Mouse (Mus musculus) limb, embryonic 11.5 days (tissue): ENCODE measurements around the gene Anapc11. TPM values are rescaled to one million over a fixed set of nuclear protein-coding genes. Genes with fewer than 3 reads are reported as not detected.
"Not testable (repeated sequence)": the region's sequence is repeated elsewhere in the genome, so short reads cannot be mapped to it uniquely, and the experiment has no call there.

Experiments used
- ATAC-seq: fragments of 200-750 bp; cut with Nextera tagmentation; 2 replicates; pipeline ENCODE4 v1.8.0; 2017; ENCODE audit warnings: low read depth; ENCODE audit not compliant: insufficient number of reproducible peaks, low FRiP score, low TSS enrichment
- DNase-seq: peaks from one replicate; pipeline ENCODE4 v3.0.0-alpha.2; 2015; ENCODE audit warnings: low spot score
- H3K27ac ChIP-seq: fragments of 300-500 bp; sonication (generic); replicated peaks from 2 replicates; pipeline ENCODE4 v1.5.1; 2014; ENCODE audit warnings: low read depth, mild to moderate bottlenecking, low read length
- H3K27me3 ChIP-seq: fragments of 300-500 bp; sonication (generic); 2 replicates; pipeline ENCODE4 v1.6.1; 2014; ENCODE audit warnings: mild to moderate bottlenecking, low read length, mixed read lengths; ENCODE audit not compliant: control insufficient read depth, insufficient read depth
- H3K36me3 ChIP-seq: fragments of 300-500 bp; sonication (generic); 2 replicates; pipeline ENCODE4 v1.6.1; 2014; ENCODE audit warnings: mild to moderate bottlenecking, low read length, moderate library complexity, mixed read lengths; ENCODE audit not compliant: control insufficient read depth, insufficient read depth
- H3K4me1 ChIP-seq: fragments of 300-500 bp; sonication (generic); 2 replicates; pipeline ENCODE4 v1.6.1; 2014; ENCODE audit warnings: low read length, mixed read lengths; ENCODE audit not compliant: control insufficient read depth, insufficient read depth
- H3K4me2 ChIP-seq: fragments of 300-500 bp; sonication (generic); 2 replicates; pipeline ENCODE4 v1.6.1; 2014; ENCODE audit warnings: low read depth, mild to moderate bottlenecking, moderate library complexity; ENCODE audit not compliant: severe bottlenecking
- H3K4me3 ChIP-seq: fragments of 300-500 bp; sonication (generic); 2 replicates; pipeline ENCODE4 v1.5.1; 2014; ENCODE audit warnings: low read depth, low read length
- H3K9ac ChIP-seq: fragments of 300-500 bp; sonication (generic); 2 replicates; pipeline ENCODE4 v1.6.1; 2014; ENCODE audit warnings: mild to moderate bottlenecking, low read length
- H3K9me3 ChIP-seq: fragments of 300-500 bp; sonication (generic); 2 replicates; pipeline ENCODE4 v1.6.1; 2016; ENCODE audit warnings: low read length; ENCODE audit not compliant: control insufficient read depth
- WGBS: fragments of 180-500 bp; shearing (Covaris S2); extraction: QIAGEN DNeasy Blood & Tissue Kit; methylation state at CpG from one replicate; pipeline ENCODE4 v1.1.7; 2014; 5-methylcytosine and 5-hydroxymethylcytosine counted together
- polyA plus RNA-seq: library from polyadenylated mRNA; unstranded; fragments of >200 nt; fragmentation: Nextera tagmentation; extraction: Ambion mirVana; gene quantifications from 2 replicates; pipeline ENCODE4 v1.2.1, GENCODE M21; 2014

Anapc11 gene
- polyA plus RNA-seq, 1 experiment from 2014 or later = 223 TPM

DNA sequence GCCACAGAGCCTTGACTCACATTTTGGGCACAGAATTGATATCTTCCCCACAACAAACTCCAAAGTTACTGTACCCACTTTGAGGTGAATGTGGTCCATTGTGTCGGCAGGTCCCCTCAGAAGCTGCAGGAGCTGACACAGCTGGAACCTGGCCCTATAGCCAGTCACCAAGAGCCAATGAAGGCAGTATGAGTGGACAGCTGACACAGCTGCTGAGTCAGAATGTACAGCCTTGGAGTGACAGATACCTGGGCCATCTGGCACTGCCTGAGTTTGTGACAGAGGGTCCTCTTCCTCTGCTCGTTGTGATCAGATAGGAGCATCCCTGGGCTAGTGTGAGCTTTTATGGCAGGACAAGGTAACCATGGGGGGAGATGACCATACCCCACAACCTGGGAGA is 43.0 kb upstream of the Anapc11 start:
- ATAC-seq = no peak
- peaks cover 9% of the 10 kb centered on the region; the same call in 1 of the 2 replicates for H3K36me3 ChIP-seq
- no peaks in the 10 kb centered on the region for H3K27me3 ChIP-seq
- no peak overlapping the region for H3K4me2 ChIP-seq
- H3K4me1 ChIP-seq = 0 out of 2 replicates have a peak, but pooled peaks cover under 1% of the 10 kb centered on the region
- no peak overlapping the region for H3K27ac ChIP-seq
- H3K9ac ChIP-seq = no peak overlapping the region
- no peak for DNase-seq
- WGBS = 79% methylated on average over 2 of the region's 2 CpGs
- no peaks in the 10 kb centered on the region for H3K9me3 ChIP-seq
- no peak overlapping the region for H3K4me3 ChIP-seq

DNA sequence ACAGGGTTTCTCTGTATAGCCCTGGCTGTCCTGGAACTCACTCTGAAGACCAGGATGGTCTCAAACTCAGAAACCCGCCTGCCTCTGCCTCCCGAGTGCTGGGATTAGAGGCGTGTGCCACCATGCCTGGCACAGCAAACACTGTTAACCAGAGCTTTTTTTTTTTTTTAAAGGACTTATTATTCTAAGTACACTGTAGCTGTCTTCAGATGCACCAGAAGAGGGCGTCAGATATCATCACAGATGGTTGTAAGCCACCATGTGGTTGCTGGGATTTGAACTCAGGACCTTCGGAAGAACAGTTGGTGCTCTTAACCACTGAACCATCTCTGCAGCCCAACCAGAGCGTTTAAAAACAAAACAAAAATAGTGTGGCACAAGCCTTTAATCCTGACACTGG is 39.4 kb upstream of the Anapc11 start:
- not testable (repeated sequence) for DNase-seq, H3K9me3 ChIP-seq, H3K27me3 ChIP-seq, ATAC-seq, H3K4me1 ChIP-seq, H3K4me3 ChIP-seq, H3K27ac ChIP-seq, H3K9ac ChIP-seq, H3K4me2 ChIP-seq
- peaks cover 42% of the 10 kb centered on the region for H3K36me3 ChIP-seq
- 87% methylated on average over 6 of the region's 6 CpGs for WGBS

DNA sequence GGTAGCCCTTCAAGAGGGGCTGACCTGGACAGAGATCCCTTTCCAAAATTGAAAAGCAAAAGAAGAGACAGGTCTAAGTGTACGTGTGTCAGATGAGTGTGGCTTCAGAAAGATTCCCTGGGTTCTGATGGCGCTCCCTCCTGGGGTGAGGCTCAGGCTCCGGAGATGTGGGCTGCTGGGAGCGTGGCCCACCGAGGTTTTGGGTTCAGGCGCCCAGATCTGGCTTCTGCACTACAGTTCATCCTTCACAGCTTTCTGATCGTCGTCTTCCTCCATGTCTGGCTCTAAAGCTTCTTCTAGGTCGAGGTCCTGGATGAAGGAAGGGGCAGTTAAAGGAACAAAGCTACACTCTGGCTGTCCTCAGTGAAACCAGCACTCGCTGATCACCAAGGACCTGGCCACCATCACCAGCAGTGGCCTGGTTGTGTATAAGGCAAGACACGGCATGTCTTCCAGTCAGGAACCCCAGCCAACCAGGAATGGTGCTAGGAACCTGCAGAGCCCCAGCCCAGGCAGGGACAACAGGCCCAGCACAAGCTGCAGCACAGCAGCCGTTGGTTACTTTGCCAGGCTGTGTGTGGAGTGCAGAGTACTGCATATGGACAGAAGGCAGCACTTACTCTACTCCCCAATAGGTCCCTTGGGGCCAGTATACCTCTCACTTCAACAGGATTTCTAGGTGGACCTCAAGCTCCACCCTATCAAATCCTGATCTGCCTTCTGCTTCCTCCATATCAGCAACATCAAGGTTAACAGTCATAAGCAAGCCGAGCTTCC is 37.1 kb upstream of the Anapc11 start:
- peaks cover 58% of the 10 kb centered on the region for H3K36me3 ChIP-seq
- H3K27ac ChIP-seq = no peak overlapping the region
- no peak overlapping the region for H3K4me3 ChIP-seq
- H3K9ac ChIP-seq = no peak overlapping the region
- H3K4me2 ChIP-seq = no peak overlapping the region
- 94% methylated on average over 13 of the region's 13 CpGs for WGBS
- H3K4me1 ChIP-seq = no peaks in the 10 kb centered on the region
- ATAC-seq (no peak), DNase-seq (no peak)
- no peaks in the 10 kb centered on the region for H3K27me3 ChIP-seq
- no peaks in the 10 kb centered on the region for H3K9me3 ChIP-seq

DNA sequence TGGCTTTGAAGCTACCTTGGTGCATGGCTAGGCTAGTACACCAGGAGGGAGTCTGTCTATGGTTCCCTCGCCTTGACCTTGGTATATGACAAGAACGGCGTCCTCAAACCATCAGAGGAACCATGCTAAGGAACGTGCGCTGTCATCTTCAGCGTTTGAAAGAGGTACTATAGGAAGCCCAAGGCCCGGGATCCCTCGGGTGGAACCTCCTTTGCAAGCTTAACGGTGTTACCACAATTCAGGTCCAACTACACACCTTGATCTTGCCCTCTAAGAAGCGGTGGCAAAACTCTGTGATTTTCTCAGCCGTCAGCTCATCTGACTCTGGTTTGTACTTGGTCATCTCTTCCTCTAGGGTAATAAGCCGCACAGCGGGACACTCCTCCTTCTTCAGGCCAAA is 35.3 kb upstream of the Anapc11 start:
- H3K9ac ChIP-seq = no peak overlapping the region
- DNase-seq = no peak
- 96% methylated on average over 13 of the region's 13 CpGs for WGBS
- no peak overlapping the region for H3K27ac ChIP-seq
- no peaks in the 10 kb centered on the region for H3K9me3 ChIP-seq
- no peak for ATAC-seq
- no peak overlapping the region for H3K4me3 ChIP-seq
- H3K4me2 ChIP-seq = no peak overlapping the region
- H3K27me3 ChIP-seq = no peaks in the 10 kb centered on the region
- H3K4me1 ChIP-seq = no peaks in the 10 kb centered on the region
- H3K36me3 ChIP-seq = peaks cover 75% of the 10 kb centered on the region

DNA sequence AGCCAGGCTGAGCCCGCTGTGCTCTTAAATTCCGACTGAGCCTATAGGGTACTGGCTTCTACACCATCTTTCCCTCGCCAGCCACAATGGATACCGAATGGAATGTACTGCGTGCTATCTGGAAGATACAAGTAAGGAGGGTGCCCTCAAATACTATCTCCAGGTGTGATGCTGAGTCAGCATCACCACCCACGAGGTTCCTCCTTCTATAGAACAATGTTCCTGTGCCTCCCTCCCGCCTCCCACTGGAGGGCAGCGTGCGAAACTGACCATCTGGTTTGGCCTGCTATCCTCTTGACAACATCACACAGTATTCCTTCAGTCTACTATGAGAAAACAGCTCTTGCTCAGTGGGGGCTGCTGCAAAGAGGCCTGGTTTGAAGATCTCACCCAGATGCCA is 33.1 kb upstream of the Anapc11 start:
- H3K9me3 ChIP-seq = no peaks in the 10 kb centered on the region
- no peaks in the 10 kb centered on the region for H3K4me1 ChIP-seq
- no peaks in the 10 kb centered on the region for H3K27me3 ChIP-seq
- no peak overlapping the region for H3K4me2 ChIP-seq
- H3K36me3 ChIP-seq = peaks cover 80% of the 10 kb centered on the region
- no peak overlapping the region for H3K9ac ChIP-seq
- DNase-seq = no peak
- WGBS = 87% methylated on average over 9 of the region's 9 CpGs
- ATAC-seq = no peak
- H3K4me3 ChIP-seq = no peak overlapping the region
- no peak overlapping the region for H3K27ac ChIP-seq

DNA sequence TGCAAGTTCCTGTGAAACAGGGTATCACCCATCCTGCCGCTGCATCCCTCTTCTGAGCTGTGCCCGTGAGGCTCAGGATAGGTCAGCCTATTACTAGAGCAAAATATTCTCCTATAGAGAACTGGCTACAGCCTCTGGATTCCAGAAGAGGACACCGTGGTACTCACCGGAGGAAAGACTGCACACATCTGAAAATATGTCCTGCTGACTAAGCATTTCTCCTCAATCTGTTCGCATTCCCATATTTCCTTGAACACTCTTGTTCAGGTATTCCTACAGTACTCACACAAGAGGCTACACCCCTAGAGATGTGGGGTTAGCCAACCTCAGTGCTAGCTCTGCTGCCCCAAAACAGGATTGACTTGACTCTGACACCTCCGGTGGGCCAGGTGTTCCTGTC is 29.9 kb upstream of the Anapc11 start:
- no peak overlapping the region for H3K27ac ChIP-seq
- 92% methylated on average over 6 of the region's 6 CpGs for WGBS
- 0 out of 2 replicates have a peak, but pooled peaks cover 4% of the 10 kb centered on the region for H3K4me1 ChIP-seq
- no peak overlapping the region for H3K4me2 ChIP-seq
- no peak for ATAC-seq
- H3K4me3 ChIP-seq = no peak overlapping the region
- H3K9ac ChIP-seq = no peak overlapping the region
- no peaks in the 10 kb centered on the region for H3K9me3 ChIP-seq
- peaks cover 63% of the 10 kb centered on the region for H3K36me3 ChIP-seq
- no peak for DNase-seq
- no peaks in the 10 kb centered on the region for H3K27me3 ChIP-seq

DNA sequence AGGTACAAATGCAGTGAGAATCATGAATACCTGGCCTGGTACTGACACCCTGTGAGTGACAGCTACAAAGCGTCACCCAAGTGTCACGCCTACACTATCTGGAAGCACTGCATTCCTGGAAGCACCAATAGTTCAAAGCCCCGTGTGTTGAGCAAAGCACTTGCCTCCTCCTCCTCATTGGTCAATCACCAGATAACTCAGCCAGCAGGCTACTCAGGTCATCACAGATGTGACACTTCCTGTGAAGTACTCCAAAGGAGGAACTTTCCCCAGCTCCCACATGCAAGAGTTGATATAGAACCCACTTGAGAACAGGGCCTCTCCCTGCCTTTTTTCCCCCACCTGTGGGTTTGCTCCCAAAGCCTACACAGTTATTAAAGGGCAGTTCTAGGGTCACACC is 27.1 kb upstream of the Anapc11 start:
- H3K9ac ChIP-seq = peak overlapping the region; percentile 94; the same call in 1 of the 2 replicates
- WGBS = 75% methylated on average over 3 of the region's 3 CpGs
- H3K4me2 ChIP-seq = peak overlapping the region; percentile 81
- no peaks in the 10 kb centered on the region for H3K9me3 ChIP-seq
- H3K36me3 ChIP-seq = peaks cover 43% of the 10 kb centered on the region
- H3K27me3 ChIP-seq = no peaks in the 10 kb centered on the region
- no peak overlapping the region for H3K27ac ChIP-seq
- peak overlapping the region; percentile 97 for H3K4me3 ChIP-seq
- DNase-seq = no peak
- ATAC-seq = no peak
- 0 out of 2 replicates have a peak, but pooled peaks cover 4% of the 10 kb centered on the region for H3K4me1 ChIP-seq

DNA sequence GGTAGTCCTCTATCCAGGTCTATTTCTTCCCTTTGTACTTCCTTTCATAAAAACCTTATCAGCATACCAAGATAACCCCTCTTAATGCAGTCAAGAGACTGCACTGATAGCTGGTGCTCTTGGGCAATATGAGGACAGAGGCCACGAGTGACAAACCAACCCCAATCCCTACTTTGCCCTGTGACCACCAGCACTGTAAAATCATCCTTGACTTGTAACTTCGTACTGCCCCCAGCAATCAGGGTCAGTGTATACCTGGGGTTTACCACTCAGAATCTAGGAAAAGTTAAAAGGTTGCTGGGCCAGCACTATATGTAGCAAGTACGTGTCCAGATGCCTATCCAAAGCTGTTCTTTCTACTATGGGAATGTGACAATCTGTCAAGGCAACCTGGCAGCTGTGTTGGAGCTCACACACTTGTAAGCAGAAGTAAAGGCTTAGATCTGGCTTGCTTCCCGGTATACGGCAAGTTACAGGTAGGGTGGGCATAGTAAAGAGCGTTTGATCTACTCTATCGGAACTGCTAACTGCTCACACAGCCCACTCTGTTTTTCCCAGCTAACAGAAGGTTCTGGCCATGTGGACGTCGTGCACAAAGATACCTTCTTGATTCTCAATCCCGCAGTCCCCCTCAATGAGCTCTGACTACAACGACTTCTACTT is 26.3 kb upstream of the Anapc11 start:
- H3K27me3 ChIP-seq = no peaks in the 10 kb centered on the region
- WGBS = 12% methylated on average over 11 of the region's 11 CpGs
- no peak for DNase-seq
- ATAC-seq = no peak
- no peaks in the 10 kb centered on the region for H3K9me3 ChIP-seq
- peak overlapping the region; percentile 97 for H3K4me3 ChIP-seq
- 0 out of 2 replicates have a peak, but pooled peaks cover 4% of the 10 kb centered on the region for H3K4me1 ChIP-seq
- peak overlapping the region; percentile 94 for H3K9ac ChIP-seq
- H3K27ac ChIP-seq = peak overlapping the region; percentile 85; the same call in 1 of the 2 replicates
- H3K36me3 ChIP-seq = peaks cover 37% of the 10 kb centered on the region
- peak overlapping the region; percentile 81 for H3K4me2 ChIP-seq
